Mouse (Mus musculus) testis, adult 2 months (tissue): Measurements from ENCODE around the gene Rgs3.

Experiments used
- CTCF ChIP-seq: fragments of 200-500 bp; IDR thresholded peaks from 2 replicates; pipeline ENCODE4 v1.5.1; 2012; ENCODE audit warnings: low read depth, mild to moderate bottlenecking, inconsistent platforms, low read length, moderate library complexity; ENCODE audit not compliant: control insufficient read depth, insufficient read depth, insufficient replicate concordance
- POLR2A ChIP-seq: fragments of 200-500 bp; IDR thresholded peaks from 2 replicates; pipeline ENCODE4 v1.6.1; 2012; ENCODE audit warnings: low read depth, mild to moderate bottlenecking, inconsistent platforms, low read length, moderate library complexity; ENCODE audit not compliant: control insufficient read depth

DNA sequence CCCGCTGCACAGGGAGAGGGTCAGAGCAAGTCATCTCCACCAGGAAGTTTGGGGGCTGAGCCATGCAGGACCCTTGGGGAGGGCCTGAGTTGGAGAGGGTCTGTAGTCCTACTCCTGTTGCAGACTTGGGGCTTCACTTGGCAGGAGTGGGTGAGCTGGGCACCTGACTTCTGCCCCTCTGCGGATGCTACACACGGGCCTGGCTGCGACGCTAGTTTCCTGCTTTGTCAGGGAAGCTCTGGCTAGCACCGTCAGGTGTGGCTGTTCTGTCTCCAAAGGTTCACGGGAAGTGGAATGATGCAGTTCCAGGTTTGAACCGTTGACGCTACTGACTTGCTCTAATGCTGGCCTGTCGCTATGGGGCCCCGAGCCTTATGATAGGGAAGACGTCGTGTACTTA is 144.6 kb downstream of the Rgs3 start:
- no peak for TF ChIP-seq CTCF
- no peak for TF ChIP-seq POLR2A
